Mouse (Mus musculus) midbrain, embryonic 12.5 days (tissue): Measurements from ENCODE around the gene Gm2042. TPM values are rescaled to one million over a fixed set of nuclear protein-coding genes. Genes with fewer than 3 reads are reported as not detected.
"Not testable (repeated sequence)": the region's sequence is repeated elsewhere in the genome, so short reads cannot be mapped to it uniquely, and the experiment has no call there.

Experiments
- ATAC-seq: fragments of 200-750 bp; cut with Nextera tagmentation; 2 replicates; pipeline ENCODE4 v1.8.0; 2017; ENCODE audit warnings: low read depth, moderate TSS enrichment, moderate library complexity; ENCODE audit not compliant: low FRiP score
- H3K27ac ChIP-seq: fragments of 300-500 bp; sonication (generic); replicated peaks from 2 replicates; pipeline ENCODE4 v1.5.1; 2016; ENCODE audit warnings: mild to moderate bottlenecking
- H3K27me3 ChIP-seq: fragments of 300-500 bp; sonication (generic); 2 replicates; pipeline ENCODE4 v1.6.1; 2016; ENCODE audit warnings: mild to moderate bottlenecking
- H3K36me3 ChIP-seq: fragments of 300-500 bp; sonication (generic); 2 replicates; pipeline ENCODE4 v1.6.1; 2016
- H3K4me1 ChIP-seq: fragments of 300-500 bp; sonication (generic); 2 replicates; pipeline ENCODE4 v1.6.1; 2016
- H3K4me2 ChIP-seq: fragments of 300-500 bp; sonication (generic); replicated peaks from 2 replicates; pipeline ENCODE4 v1.6.1; 2016; ENCODE audit warnings: mild to moderate bottlenecking, moderate library complexity
- H3K4me3 ChIP-seq: fragments of 300-500 bp; sonication (generic); 2 replicates; pipeline ENCODE4 v1.5.1; 2016; ENCODE audit warnings: mild to moderate bottlenecking
- H3K9ac ChIP-seq: fragments of 300-500 bp; sonication (generic); replicated peaks from 2 replicates; pipeline ENCODE4 v1.6.1; 2016; ENCODE audit warnings: mild to moderate bottlenecking, moderate library complexity
- H3K9me3 ChIP-seq: fragments of 300-500 bp; sonication (generic); 2 replicates; pipeline ENCODE4 v1.6.1; 2016; ENCODE audit warnings: mild to moderate bottlenecking
- WGBS: fragments of 180-500 bp; shearing (Covaris S2); methylation state at CpG from one replicate; pipeline ENCODE4 v1.1.7; 2016; 5-methylcytosine and 5-hydroxymethylcytosine counted together
- polyA plus RNA-seq: library from polyadenylated mRNA; unstranded; fragments of >200 nt; fragmentation: Nextera tagmentation; extraction: Ambion mirVana; gene quantifications from 2 replicates; pipeline ENCODE4 v1.2.1, GENCODE M21; 2016

The Gm2042 gene
- polyA plus RNA-seq: not detected in 2 replicates

GRCm38 (mm10) chr12:87953780-87954179 is at the start of gene Gm2042:
TSS of gene Gm2042 (plus strand) at chr12:87954080.
- not testable (repeated sequence) for H3K4me3 ChIP-seq, H3K9ac ChIP-seq, ATAC-seq, H3K9me3 ChIP-seq, H3K4me2 ChIP-seq, H3K27ac ChIP-seq, H3K4me1 ChIP-seq, H3K27me3 ChIP-seq, H3K36me3 ChIP-seq
- WGBS: 92% methylated on average over 2 of the region's 2 CpGs

- not testable (repeated sequence) for H3K4me2 ChIP-seq, H3K27ac ChIP-seq, H3K9ac ChIP-seq, H3K9me3 ChIP-seq, ATAC-seq, H3K27me3 ChIP-seq, H3K36me3 ChIP-seq, H3K4me1 ChIP-seq, H3K4me3 ChIP-seq
- 80% methylated on average over 2 of the region's 2 CpGs for WGBS
Measured at GRCm38 (mm10) chr12:87919721-87920120, 34.2 kb upstream of the Gm2042 start, which contains the start of gene Gm2035. TSS of gene Gm2035 (minus strand) at chr12:87919857.

- H3K36me3 ChIP-seq, H3K4me2 ChIP-seq, H3K27ac ChIP-seq: not testable (repeated sequence)
Measured at GRCm38 (mm10) chr12:87984000-87984399, 30.1 kb downstream of the Gm2042 start.

GRCm38 (mm10) chr12:88004118-88004517 is 50.2 kb downstream of the Gm2042 start:
- H3K36me3 ChIP-seq, H3K27me3 ChIP-seq, H3K9me3 ChIP-seq, H3K9ac ChIP-seq, H3K4me3 ChIP-seq, ATAC-seq, H3K4me1 ChIP-seq, H3K27ac ChIP-seq, H3K4me2 ChIP-seq: not testable (repeated sequence)
- 86% methylated on average over 3 of the region's 3 CpGs for WGBS

More at GRCm38 (mm10) chr12:87984000-87984399, 30.1 kb downstream of the Gm2042 start:
- not testable (repeated sequence) for H3K4me1 ChIP-seq, H3K9ac ChIP-seq, H3K27me3 ChIP-seq, H3K9me3 ChIP-seq, ATAC-seq, H3K4me3 ChIP-seq

Other genes starting within 250 kb of the Gm2042 start
- gene Gm21319, start 178.3 kb upstream of the Gm2042 start, polyA plus RNA-seq: not detected in 2 replicates
- gene Gm21936, start 158.6 kb upstream of the Gm2042 start, polyA plus RNA-seq: not detected in 2 replicates
- not detected in 2 replicates for gene BB287469, start 137.5 kb upstream of the Gm2042 start, polyA plus RNA-seq
- not detected in 2 replicates for gene Gm2001, start 111.7 kb upstream of the Gm2042 start, polyA plus RNA-seq
- gene Gm2016, start 80.0 kb upstream of the Gm2042 start, polyA plus RNA-seq: not detected in 2 replicates
- gene Gm2022, start 58.7 kb upstream of the Gm2042 start, polyA plus RNA-seq: not detected in 2 replicates
- not detected in 2 replicates for gene Gm2035, start 34.2 kb upstream of the Gm2042 start, polyA plus RNA-seq
- gene Gm2075, start 57.8 kb downstream of the Gm2042 start, polyA plus RNA-seq: not detected in 2 replicates
- not detected in 2 replicates for gene Gm6803, start 64.7 kb downstream of the Gm2042 start, polyA plus RNA-seq
- gene Gm2056, start 72.9 kb downstream of the Gm2042 start, polyA plus RNA-seq: not detected in 2 replicates
- gene Gm16368, start 129.6 kb downstream of the Gm2042 start, polyA plus RNA-seq: not detected in 2 replicates
- gene Gm10436, start 228.0 kb downstream of the Gm2042 start, polyA plus RNA-seq: not detected in 2 replicates